Mouse (Mus musculus) layer of hippocampus, adult 9-11 months (tissue): Measurements from ENCODE around the gene Zfp39.

Experiments
- DNase-seq: peaks from one replicate; pipeline ENCODE4 v3.0.0; 2022

Zfp39 gene

GRCm38 (mm10) chr11:58903511-58904409, at the start of gene Zfp39:
Gene Zfp39, minus strand, starts transcription at chr11:58904225.
- DNase-seq: peak; percentile 95

- DNase-seq: peak; percentile 52
These were observed 49.5 kb upstream of the Zfp39 start for GRCm38 (mm10) chr11:58953351-58954169.

- no peak for DNase-seq
These were observed 47.2 kb upstream of the Zfp39 start for GRCm38 (mm10) chr11:58951210-58951609.

- peak; percentile 83 for DNase-seq
These were observed 45.7 kb upstream of the Zfp39 start for GRCm38 (mm10) chr11:58949480-58950431.

GRCm38 (mm10) chr11:58948542-58949479, 44.8 kb upstream of the Zfp39 start, which contains the start of gene Hist3h2ba:
Gene Hist3h2ba, plus strand, starts transcription at chr11:58948920.
- DNase-seq: peak; percentile 89

- DNase-seq: peak; percentile 66
These were observed 43.9 kb upstream of the Zfp39 start for GRCm38 (mm10) chr11:58947798-58948528.

- no peak for DNase-seq
These were observed 43.3 kb upstream of the Zfp39 start for GRCm38 (mm10) chr11:58947306-58947705.

- no peak for DNase-seq
These were observed 40.1 kb upstream of the Zfp39 start for GRCm38 (mm10) chr11:58944136-58944535.

- DNase-seq: no peak
These were observed 35.0 kb upstream of the Zfp39 start for GRCm38 (mm10) chr11:58939088-58939439.

GRCm38 (mm10) chr11:58938322-58939087, 34.5 kb upstream of the Zfp39 start, which contains the start of gene Rnf187:
Gene Rnf187, minus strand, starts transcription at chr11:58938916.
- DNase-seq: peak; percentile 95

GRCm38 (mm10) chr11:58937909-58938308, 33.9 kb upstream of the Zfp39 start:
- no peak for DNase-seq

GRCm38 (mm10) chr11:58931576-58931975, 27.6 kb upstream of the Zfp39 start:
- no peak for DNase-seq

GRCm38 (mm10) chr11:58930254-58930653, 26.2 kb upstream of the Zfp39 start:
- DNase-seq: no peak

- no peak for DNase-seq
These were observed 25.6 kb upstream of the Zfp39 start for GRCm38 (mm10) chr11:58929641-58930040.

GRCm38 (mm10) chr11:58929055-58929454, 25.0 kb upstream of the Zfp39 start:
- no peak for DNase-seq

GRCm38 (mm10) chr11:58927790-58928651, 24.0 kb upstream of the Zfp39 start:
- DNase-seq: peak; percentile 38

- no peak for DNase-seq
These were observed 23.0 kb upstream of the Zfp39 start for GRCm38 (mm10) chr11:58927053-58927452.

- DNase-seq: no peak
These were observed 22.6 kb upstream of the Zfp39 start for GRCm38 (mm10) chr11:58926651-58927050.

- no peak for DNase-seq
These were observed 18.4 kb upstream of the Zfp39 start for GRCm38 (mm10) chr11:58922420-58922819.
